Mouse (Mus musculus): Measurements from ENCODE around the gene Lgr5. TPM values are rescaled to one million over a fixed set of nuclear protein-coding genes. Genes with fewer than 3 reads are reported as not detected.

Gene Lgr5
- total RNA-seq, 2 experiments from 2014 or later = 0.79 to 0.80 TPM

GRCm38 (mm10) chr10:115570577-115570976 lies 17.0 kb downstream of the Lgr5 start:
- no peak for DNase-seq

- DNase-seq = no peak
Observed at GRCm38 (mm10) chr10:115569712-115570491, 17.7 kb downstream of the Lgr5 start, which contains the start of gene A930009A15Rik. Gene A930009A15Rik (plus strand): TSS chr10:115569986.

GRCm38 (mm10) chr10:115563961-115564360 lies 23.6 kb downstream of the Lgr5 start:
- DNase-seq = no peak

- no peak for DNase-seq
Observed at GRCm38 (mm10) chr10:115562911-115563686, 24.5 kb downstream of the Lgr5 start.

GRCm38 (mm10) chr10:115561136-115561880 lies 26.3 kb downstream of the Lgr5 start:
- DNase-seq = no peak

GRCm38 (mm10) chr10:115556738-115557242 lies 30.8 kb downstream of the Lgr5 start:
- DNase-seq = no peak

- no peak for DNase-seq
Observed at GRCm38 (mm10) chr10:115555191-115555765, 32.3 kb downstream of the Lgr5 start.

GRCm38 (mm10) chr10:115553352-115554113 lies 34.0 kb downstream of the Lgr5 start:
- no peak for DNase-seq

- no peak for DNase-seq
Observed at GRCm38 (mm10) chr10:115551069-115551468, 36.5 kb downstream of the Lgr5 start.

GRCm38 (mm10) chr10:115550253-115550652 lies 37.3 kb downstream of the Lgr5 start:
- no peak for DNase-seq

GRCm38 (mm10) chr10:115542917-115543316 lies 44.7 kb downstream of the Lgr5 start:
- DNase-seq = no peak

GRCm38 (mm10) chr10:115530746-115531145 lies 56.8 kb downstream of the Lgr5 start:
- DNase-seq = no peak

GRCm38 (mm10) chr10:115529768-115530167 lies 57.8 kb downstream of the Lgr5 start:
- no peak for DNase-seq

GRCm38 (mm10) chr10:115528892-115529291 lies 58.7 kb downstream of the Lgr5 start:
- DNase-seq = no peak

GRCm38 (mm10) chr10:115521081-115521451 lies 66.5 kb downstream of the Lgr5 start:
- no peak for DNase-seq

- no peak for DNase-seq
Observed at GRCm38 (mm10) chr10:115520200-115521080, 67.1 kb downstream of the Lgr5 start.

- DNase-seq = no peak
Observed at GRCm38 (mm10) chr10:115518845-115519244, 68.7 kb downstream of the Lgr5 start.

- DNase-seq = no peak
Observed at GRCm38 (mm10) chr10:115515503-115515902, 72.1 kb downstream of the Lgr5 start.

- no peak for DNase-seq
Observed at GRCm38 (mm10) chr10:115510959-115511358, 76.6 kb downstream of the Lgr5 start.

GRCm38 (mm10) chr10:115505631-115506239 lies 81.8 kb downstream of the Lgr5 start:
- no peak for DNase-seq

Data from gastrocnemius, postnatal 10 days (tissue).